Mouse (Mus musculus) forebrain, embryonic 15.5 days (tissue): ENCODE measurements at regions not wholly inside any gene's neighbourhood (a gene's known extent, or its start where the extent isn't known, plus 50 kb on each side); places are given as distances from the start of the nearest gene placed in this dataset.

ENCODE experiments used
- ATAC-seq: fragments of 200-750 bp; cut with Nextera tagmentation; replicated peaks from 2 replicates; pipeline ENCODE4 v1.8.0; 2017; ENCODE audit warnings: mild to moderate bottlenecking, moderate TSS enrichment, moderate library complexity
- H3K27ac ChIP-seq: fragments of 300-500 bp; sonication (generic); replicated peaks from 2 replicates; pipeline ENCODE4 v1.5.1; 2015; ENCODE audit warnings: mild to moderate bottlenecking, inconsistent platforms
- H3K27me3 ChIP-seq: fragments of 300-500 bp; sonication (generic); 2 replicates; pipeline ENCODE4 v1.6.1; 2015; ENCODE audit warnings: inconsistent platforms
- H3K36me3 ChIP-seq: fragments of 300-500 bp; sonication (generic); 2 replicates; pipeline ENCODE4 v1.6.1; 2015; ENCODE audit warnings: mild to moderate bottlenecking, inconsistent platforms
- H3K4me1 ChIP-seq: fragments of 300-500 bp; sonication (generic); 2 replicates; pipeline ENCODE4 v1.6.1; 2015; ENCODE audit warnings: inconsistent platforms
- H3K4me2 ChIP-seq: fragments of 300-500 bp; sonication (generic); replicated peaks from 2 replicates; pipeline ENCODE4 v1.6.1; 2015; ENCODE audit warnings: mild to moderate bottlenecking, inconsistent platforms
- H3K4me3 ChIP-seq: fragments of 300-500 bp; sonication (generic); 2 replicates; pipeline ENCODE4 v1.5.1; 2015; ENCODE audit warnings: mild to moderate bottlenecking, inconsistent platforms
- H3K9ac ChIP-seq: fragments of 300-500 bp; sonication (generic); replicated peaks from 2 replicates; pipeline ENCODE4 v1.6.1; 2015; ENCODE audit warnings: mild to moderate bottlenecking, inconsistent platforms
- H3K9me3 ChIP-seq: fragments of 300-500 bp; sonication (generic); 2 replicates; pipeline ENCODE4 v1.6.1; 2016; ENCODE audit warnings: inconsistent platforms
- WGBS: fragments of 180-500 bp; shearing (Covaris S2); methylation state at CpG from one replicate; pipeline ENCODE4 v1.1.7; 2015; ENCODE audit warnings: mixed read lengths; 5-methylcytosine and 5-hydroxymethylcytosine counted together

- no peak for ATAC-seq
- no peaks in the 10 kb centered on the region for H3K27me3 ChIP-seq
- H3K36me3 ChIP-seq: no peaks in the 10 kb centered on the region
- peaks cover 11% of the 10 kb centered on the region for H3K4me1 ChIP-seq
- H3K4me3 ChIP-seq: no peak overlapping the region
- no peak overlapping the region for H3K9ac ChIP-seq
- H3K4me2 ChIP-seq: no peak overlapping the region
- no peak overlapping the region for H3K27ac ChIP-seq
- 80% methylated on average over 5 of the region's 5 CpGs for WGBS
- no peaks in the 10 kb centered on the region for H3K9me3 ChIP-seq
Observed at GRCm38 (mm10) chr9:72166084-72166483, 54.4 kb upstream of the Tcf12 start.

GRCm38 (mm10) chr9:72166611-72167010 lies 54.9 kb upstream of the Tcf12 start:
- Histone ChIP-seq H3K27ac (no peak overlapping the region), H3K4me3 (no peak overlapping the region), H3K4me1 (peaks cover 11% of the 10 kb centered on the region), H3K9me3 (no peaks in the 10 kb centered on the region), H3K9ac (no peak overlapping the region), H3K4me2 (no peak overlapping the region), H3K27me3 (no peaks in the 10 kb centered on the region), H3K36me3 (no peaks in the 10 kb centered on the region)
- WGBS: 88% methylated on average over 5 of the region's 5 CpGs
- no peak for ATAC-seq

- H3K4me2 ChIP-seq: peak overlapping the region; percentile 40; the same call in 1 of the 2 replicates
- no peak overlapping the region for H3K27ac ChIP-seq
- peaks cover 11% of the 10 kb centered on the region for H3K4me1 ChIP-seq
- no peak overlapping the region for H3K4me3 ChIP-seq
- no peaks in the 10 kb centered on the region for H3K36me3 ChIP-seq
- H3K27me3 ChIP-seq: no peaks in the 10 kb centered on the region
- 71% methylated on average over 5 of the region's 5 CpGs for WGBS
- H3K9ac ChIP-seq: no peak overlapping the region
- ATAC-seq: no peak
- no peaks in the 10 kb centered on the region for H3K9me3 ChIP-seq
Observed at GRCm38 (mm10) chr9:72169231-72169630, 57.6 kb upstream of the Tcf12 start.

- Histone ChIP-seq H3K4me2 (peak overlapping the region; percentile 40), H3K27me3 (no peaks in the 10 kb centered on the region), H3K27ac (no peak overlapping the region), H3K4me3 (peak overlapping the region; percentile 30), H3K36me3 (no peaks in the 10 kb centered on the region), H3K4me1 (peaks cover 11% of the 10 kb centered on the region), H3K9ac (peak overlapping the region; percentile 28), H3K9me3 (no peaks in the 10 kb centered on the region)
- ATAC-seq: no peak
- 8% methylated on average over 12 of the region's 12 CpGs for WGBS
Observed at GRCm38 (mm10) chr9:72169728-72170188, 58.1 kb upstream of the Tcf12 start.

GRCm38 (mm10) chr9:72170235-72170634 lies 58.6 kb upstream of the Tcf12 start:
- Histone ChIP-seq H3K9me3 (0 out of 2 replicates have a peak, but pooled peaks cover 4% of the 10 kb centered on the region), H3K4me3 (peak overlapping the region; percentile 30), H3K4me1 (peaks cover 11% of the 10 kb centered on the region), H3K9ac (peak overlapping the region; percentile 28), H3K27me3 (no peaks in the 10 kb centered on the region), H3K27ac (no peak overlapping the region), H3K36me3 (no peaks in the 10 kb centered on the region), H3K4me2 (peak overlapping the region; percentile 40)
- 5% methylated on average over 9 of the region's 9 CpGs for WGBS
- no peak for ATAC-seq

GRCm38 (mm10) chr9:72172331-72172730 lies 60.7 kb upstream of the Tcf12 start:
- Histone ChIP-seq H3K4me1 (peaks cover 11% of the 10 kb centered on the region), H3K9ac (no peak overlapping the region), H3K27ac (no peak overlapping the region), H3K4me2 (no peak overlapping the region), H3K4me3 (no peak overlapping the region), H3K9me3 (0 out of 2 replicates have a peak, but pooled peaks cover 7% of the 10 kb centered on the region), H3K36me3 (no peaks in the 10 kb centered on the region), H3K27me3 (no peaks in the 10 kb centered on the region)
- WGBS: 94% methylated on average over 1 of the region's 1 CpGs
- ATAC-seq: no peak

GRCm38 (mm10) chr9:72180972-72181371 lies 69.3 kb upstream of the Tcf12 start:
- no peak overlapping the region for H3K27ac ChIP-seq
- H3K4me3 ChIP-seq: no peak overlapping the region
- WGBS: 36% methylated on average over 6 of the region's 6 CpGs
- ATAC-seq: no peak
- no peaks in the 10 kb centered on the region for H3K36me3 ChIP-seq
- 0 out of 2 replicates have a peak, but pooled peaks cover 10% of the 10 kb centered on the region for H3K4me1 ChIP-seq
- H3K9me3 ChIP-seq: no peaks in the 10 kb centered on the region
- no peak overlapping the region for H3K4me2 ChIP-seq
- H3K27me3 ChIP-seq: no peaks in the 10 kb centered on the region
- no peak overlapping the region for H3K9ac ChIP-seq

GRCm38 (mm10) chr9:72183336-72183735 lies 71.7 kb upstream of the Tcf12 start:
- 96% methylated on average over 10 of the region's 10 CpGs for WGBS
- no peak for ATAC-seq
- Histone ChIP-seq H3K9me3 (no peaks in the 10 kb centered on the region), H3K4me1 (0 out of 2 replicates have a peak, but pooled peaks cover 10% of the 10 kb centered on the region), H3K27ac (no peak overlapping the region), H3K27me3 (no peaks in the 10 kb centered on the region), H3K9ac (no peak overlapping the region), H3K36me3 (no peaks in the 10 kb centered on the region), H3K4me2 (no peak overlapping the region), H3K4me3 (no peak overlapping the region)

- no peak overlapping the region for H3K9ac ChIP-seq
- H3K4me1 ChIP-seq: 0 out of 2 replicates have a peak, but pooled peaks cover 10% of the 10 kb centered on the region
- H3K4me3 ChIP-seq: no peak overlapping the region
- H3K27ac ChIP-seq: no peak overlapping the region
- no peaks in the 10 kb centered on the region for H3K36me3 ChIP-seq
- no peaks in the 10 kb centered on the region for H3K9me3 ChIP-seq
- 0 out of 2 replicates have a peak, but pooled peaks have one; percentile 26 for ATAC-seq
- WGBS: 59% methylated on average over 10 of the region's 10 CpGs
- H3K4me2 ChIP-seq: no peak overlapping the region
- H3K27me3 ChIP-seq: no peaks in the 10 kb centered on the region
Observed at GRCm38 (mm10) chr9:72183925-72184324, 72.3 kb upstream of the Tcf12 start.

GRCm38 (mm10) chr9:72189867-72190266 lies 78.2 kb upstream of the Tcf12 start:
- Histone ChIP-seq H3K9me3 (no peaks in the 10 kb centered on the region), H3K27ac (no peak overlapping the region), H3K4me2 (no peak overlapping the region), H3K4me1 (no peaks in the 10 kb centered on the region), H3K27me3 (no peaks in the 10 kb centered on the region), H3K4me3 (no peak overlapping the region), H3K9ac (no peak overlapping the region), H3K36me3 (no peaks in the 10 kb centered on the region)
- 91% methylated on average over 7 of the region's 7 CpGs for WGBS
- ATAC-seq: no peak

- H3K9ac ChIP-seq: no peak overlapping the region
- H3K27ac ChIP-seq: no peak overlapping the region
- no peaks in the 10 kb centered on the region for H3K27me3 ChIP-seq
- no peaks in the 10 kb centered on the region for H3K4me1 ChIP-seq
- ATAC-seq: no peak
- H3K4me2 ChIP-seq: no peak overlapping the region
- no peaks in the 10 kb centered on the region for H3K36me3 ChIP-seq
- H3K9me3 ChIP-seq: no peaks in the 10 kb centered on the region
- WGBS: 88% methylated on average over 4 of the region's 4 CpGs
- H3K4me3 ChIP-seq: no peak overlapping the region
Observed at GRCm38 (mm10) chr9:72190631-72191030, 79.0 kb upstream of the Tcf12 start.

- H3K27me3 ChIP-seq: no peaks in the 10 kb centered on the region
- 94% methylated on average over 8 of the region's 8 CpGs for WGBS
- no peak overlapping the region for H3K9ac ChIP-seq
- H3K4me1 ChIP-seq: no peaks in the 10 kb centered on the region
- H3K4me3 ChIP-seq: no peak overlapping the region
- no peak overlapping the region for H3K4me2 ChIP-seq
- ATAC-seq: no peak
- H3K27ac ChIP-seq: no peak overlapping the region
- no peaks in the 10 kb centered on the region for H3K36me3 ChIP-seq
- H3K9me3 ChIP-seq: no peaks in the 10 kb centered on the region
Observed at GRCm38 (mm10) chr9:72191091-72191490, 79.4 kb upstream of the Tcf12 start.
